Mouse (Mus musculus) limb, embryonic 14.5 days (tissue): ENCODE measurements around the gene Syt5. TPM values are rescaled to one million over a fixed set of nuclear protein-coding genes. Genes with fewer than 3 reads are reported as not detected.

ENCODE experiments used
- ATAC-seq: fragments of 200-750 bp; cut with Nextera tagmentation; 2 replicates; pipeline ENCODE4 v1.8.0; 2017; ENCODE audit warnings: low read depth, moderate number of reproducible peaks, moderate TSS enrichment; ENCODE audit not compliant: low FRiP score
- DNase-seq: peaks from one replicate; pipeline ENCODE4 v3.0.0-alpha.2; 2015; ENCODE audit warnings: low spot score
- H3K27ac ChIP-seq: fragments of 300-500 bp; sonication (generic); replicated peaks from 2 replicates; pipeline ENCODE4 v1.5.1; 2014; ENCODE audit warnings: low read depth, mild to moderate bottlenecking, low read length, moderate library complexity, mixed read lengths
- H3K27me3 ChIP-seq: fragments of 300-500 bp; sonication (generic); 2 replicates; pipeline ENCODE4 v1.6.1; 2014; ENCODE audit warnings: low read length, mixed read lengths; ENCODE audit not compliant: control insufficient read depth, insufficient read depth
- H3K36me3 ChIP-seq: fragments of 300-500 bp; sonication (generic); 2 replicates; pipeline ENCODE4 v1.6.1; 2014; ENCODE audit warnings: mild to moderate bottlenecking, low read length, moderate library complexity, mixed read lengths; ENCODE audit not compliant: control insufficient read depth, insufficient read depth
- H3K4me1 ChIP-seq: fragments of 300-500 bp; sonication (generic); 2 replicates; pipeline ENCODE4 v1.6.1; 2014; ENCODE audit warnings: antibody characterized with exemption, low read length, mixed read lengths; ENCODE audit not compliant: control insufficient read depth, insufficient read depth
- H3K4me2 ChIP-seq: fragments of 300-500 bp; sonication (generic); replicated peaks from 2 replicates; pipeline ENCODE4 v1.6.1; 2014; ENCODE audit warnings: low read depth, mild to moderate bottlenecking, low read length, moderate library complexity; ENCODE audit not compliant: severe bottlenecking
- H3K4me3 ChIP-seq: fragments of 300-500 bp; sonication (generic); replicated peaks from 2 replicates; pipeline ENCODE4 v1.5.1; 2014; ENCODE audit warnings: low read length
- H3K9ac ChIP-seq: fragments of 300-500 bp; sonication (generic); 2 replicates; pipeline ENCODE4 v1.6.1; 2014; ENCODE audit warnings: mild to moderate bottlenecking, low read depth, low read length, moderate library complexity; ENCODE audit not compliant: severe bottlenecking
- H3K9me3 ChIP-seq: fragments of 300-500 bp; sonication (generic); 2 replicates; pipeline ENCODE4 v1.6.1; 2016; ENCODE audit warnings: low read length; ENCODE audit not compliant: control insufficient read depth
- POLR2A ChIP-seq: fragments of 200-500 bp; IDR thresholded peaks from 2 replicates; pipeline ENCODE4 v1.8.0; 2012; ENCODE audit warnings: inconsistent platforms, mild to moderate bottlenecking, moderate library complexity, borderline replicate concordance; ENCODE audit not compliant: insufficient read depth, insufficient read length; ENCODE audit errors: extremely low read depth
- WGBS: fragments of 180-500 bp; shearing (Covaris S2); extraction: QIAGEN DNeasy Blood & Tissue Kit; methylation state at CpG from one replicate; pipeline ENCODE4 v1.1.7; 2014; 5-methylcytosine and 5-hydroxymethylcytosine counted together
- polyA plus RNA-seq, 2 experiments: library from polyadenylated mRNA; depleted of rRNA in 1 of 2; stranded (reverse) in 1 of 2; unstranded in 1 of 2; fragments of >200 nt; fragmentation: Nextera tagmentation in 1 of 2; extraction: Ambion mirVana in 1 of 2; gene quantifications; 2 replicates each; pipeline versions ENCODE4 v1.2.1 to v1.2.3; 2012 to 2014

Syt5 gene
- polyA plus RNA-seq, 2 experiments, result 3.4 to 3.9 TPM

- Histone ChIP-seq H3K27ac (peak within 1 kb of the TSS; percentile 88), H3K4me3 (peak within 1 kb of the TSS; percentile 78), H3K4me2 (peak within 1 kb of the TSS; percentile 73), H3K36me3 (peaks cover 8% of the 10 kb centered on the region), H3K9ac (peak within 1 kb of the TSS; percentile 91), H3K4me1 (peaks cover 29% of the 10 kb centered on the region), H3K9me3 (no peaks in the 10 kb centered on the region), H3K27me3 (no peaks in the 10 kb centered on the region)
- ATAC-seq (peak; percentile 94), DNase-seq (peak; percentile 94)
- under 1% methylated on average over 40 of the region's 62 CpGs for WGBS
- TF ChIP-seq POLR2A, result 0 out of 2 replicates have a peak, but pooled peaks have one; percentile 43
Measured at GRCm38 (mm10) chr7:4501558-4502397, 45.6 kb downstream of the Syt5 start, which contains the start of gene Ppp1r12c. Ppp1r12c (minus strand) TSS chr7:4501680.

DNA sequence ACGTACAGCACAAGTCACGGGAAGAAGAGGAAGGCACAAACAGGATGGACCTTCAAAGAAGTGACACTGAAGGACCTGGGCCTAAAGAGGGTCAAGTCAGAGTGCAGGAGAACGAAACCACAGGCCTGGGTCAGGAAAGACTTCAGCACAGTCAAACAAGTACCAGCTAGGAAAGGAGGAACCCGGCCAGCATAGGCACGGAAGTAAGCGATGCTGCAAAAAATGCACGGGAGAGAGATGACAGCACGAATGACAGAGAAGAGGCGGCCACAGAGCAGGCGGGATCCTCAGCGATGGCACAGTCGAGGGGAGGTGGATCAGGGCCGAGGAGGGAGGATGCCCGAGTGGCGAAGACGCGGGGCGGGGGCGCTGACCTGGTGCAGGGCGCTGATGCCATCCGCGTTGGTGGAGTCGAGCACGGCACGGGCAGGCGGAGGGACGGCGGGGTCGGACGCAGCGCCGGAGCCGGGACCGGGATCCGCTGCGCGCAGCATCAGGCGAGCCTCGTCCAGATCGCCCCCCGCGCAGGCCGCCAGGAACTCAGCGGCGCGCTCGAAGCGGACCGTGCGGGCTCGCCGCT is 46.4 kb downstream of the Syt5 start:
- Histone ChIP-seq H3K27ac (peak overlapping the region; percentile 88), H3K4me2 (peak overlapping the region; percentile 73), H3K36me3 (peaks cover 15% of the 10 kb centered on the region), H3K4me3 (peak overlapping the region; percentile 78), H3K4me1 (peaks cover 29% of the 10 kb centered on the region), H3K27me3 (no peaks in the 10 kb centered on the region), H3K9ac (peak overlapping the region; percentile 91), H3K9me3 (no peaks in the 10 kb centered on the region)
- 0% methylated on average over 12 of the region's 52 CpGs for WGBS
- ATAC-seq (peak; percentile 14), DNase-seq (no peak)
- no peak for TF ChIP-seq POLR2A

DNA sequence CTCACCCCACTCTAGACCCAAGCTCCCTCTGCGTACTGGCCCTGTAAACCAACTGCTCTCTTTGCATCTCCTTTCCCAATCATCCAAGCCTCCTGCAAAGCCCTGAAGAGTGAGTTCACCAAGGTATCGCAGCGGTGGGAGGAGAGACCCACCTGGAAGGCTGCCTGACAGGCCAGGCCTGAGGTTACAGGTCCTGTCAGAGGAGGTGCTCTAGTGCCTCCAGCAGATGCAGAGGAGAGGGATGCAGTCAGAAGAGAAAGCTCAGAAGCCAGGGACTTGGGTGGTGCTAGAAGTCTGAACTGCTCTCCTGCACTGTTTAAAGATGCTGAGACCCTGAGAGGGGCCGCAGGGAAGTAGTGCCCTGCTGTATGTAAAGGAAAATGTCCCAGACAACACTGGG is 48.3 kb downstream of the Syt5 start:
- Histone ChIP-seq H3K9ac (peak overlapping the region; percentile 31; the same call in 1 of the 2 replicates), H3K36me3 (peaks cover 32% of the 10 kb centered on the region), H3K4me2 (no peak overlapping the region; the same call in 1 of the 2 replicates), H3K27me3 (no peaks in the 10 kb centered on the region), H3K4me3 (no peak overlapping the region; the same call in 1 of the 2 replicates), H3K9me3 (no peaks in the 10 kb centered on the region), H3K4me1 (peaks cover 29% of the 10 kb centered on the region), H3K27ac (no peak overlapping the region)
- DNase-seq (no peak), ATAC-seq (no peak)
- no peak for TF ChIP-seq POLR2A
- WGBS, result 94% methylated on average over 4 of the region's 4 CpGs

DNA sequence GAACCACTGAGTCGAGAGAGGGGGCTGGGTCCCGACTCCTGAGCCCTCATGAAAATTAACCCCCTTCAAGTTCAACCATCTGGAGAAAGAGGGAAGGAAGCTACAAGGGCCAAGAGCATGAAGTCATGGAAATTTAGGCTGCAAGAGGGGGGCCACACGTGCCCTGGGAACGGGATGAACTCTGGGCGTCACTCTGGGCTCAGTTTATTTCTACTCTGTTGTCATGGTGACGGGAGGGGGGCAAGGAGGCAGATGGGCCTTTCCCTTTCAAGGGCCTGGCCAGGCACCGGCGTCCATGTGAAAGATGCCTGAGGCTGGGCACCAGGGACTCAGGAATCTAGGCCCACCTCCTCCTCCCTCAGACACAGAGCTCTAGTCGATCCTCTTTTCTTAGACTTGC is 49.1 kb downstream of the Syt5 start:
- Histone ChIP-seq H3K4me1 (peaks cover 29% of the 10 kb centered on the region), H3K36me3 (peaks cover 32% of the 10 kb centered on the region), H3K27ac (no peak overlapping the region), H3K9ac (peak overlapping the region; percentile 31; the same call in 1 of the 2 replicates), H3K27me3 (no peaks in the 10 kb centered on the region), H3K9me3 (no peaks in the 10 kb centered on the region), H3K4me2 (no peak overlapping the region), H3K4me3 (no peak overlapping the region; the same call in 1 of the 2 replicates)
- 26% methylated on average over 9 of the region's 9 CpGs for WGBS
- ATAC-seq (no peak; the same call in 1 of the 2 replicates), DNase-seq (peak; percentile 69)
- TF ChIP-seq POLR2A, result no peak

- DNase-seq (no peak), ATAC-seq (no peak)
- no peak overlapping the region for H3K4me2 ChIP-seq
- H3K4me1 ChIP-seq, result peaks cover 29% of the 10 kb centered on the region
- H3K27ac ChIP-seq, result no peak overlapping the region
- no peak overlapping the region for H3K9ac ChIP-seq
- H3K4me3 ChIP-seq, result no peak overlapping the region
- TF ChIP-seq POLR2A, result no peak
- no peaks in the 10 kb centered on the region for H3K9me3 ChIP-seq
- H3K36me3 ChIP-seq, result peaks cover 37% of the 10 kb centered on the region
- no peaks in the 10 kb centered on the region for H3K27me3 ChIP-seq
- 92% methylated on average over 9 of the region's 9 CpGs for WGBS
Measured at GRCm38 (mm10) chr7:4497271-4497903, 50.0 kb downstream of the Syt5 start.
